Mouse (Mus musculus) natural killer cell, adult 2 months (primary cell): Measurements from ENCODE around the gene Phf21a.

Experiments
- DNase-seq, 2 experiments: peaks; one replicate each; pipeline ENCODE4 v3.0.0; 2022; ENCODE audit warnings: low spot score in 2 of 2

Phf21a gene

GRCm38 (mm10) chr2:92402591-92403326, 309.8 kb downstream of the Phf21a start:
- no peak for DNase-seq

GRCm38 (mm10) chr2:92403776-92404319, 310.9 kb downstream of the Phf21a start:
- no peak for DNase-seq

GRCm38 (mm10) chr2:92404737-92405136, 311.8 kb downstream of the Phf21a start:
- DNase-seq, result no peak

- no peak for DNase-seq
These were observed 312.8 kb downstream of the Phf21a start for GRCm38 (mm10) chr2:92405687-92406086.

- DNase-seq, result no peak
These were observed 315.6 kb downstream of the Phf21a start for GRCm38 (mm10) chr2:92408309-92409045.

- no peak for DNase-seq
These were observed 318.8 kb downstream of the Phf21a start for GRCm38 (mm10) chr2:92411705-92412104.
